23 mouse cellular contexts compared by ENCODE assay signal in the genomic region with DNA sequence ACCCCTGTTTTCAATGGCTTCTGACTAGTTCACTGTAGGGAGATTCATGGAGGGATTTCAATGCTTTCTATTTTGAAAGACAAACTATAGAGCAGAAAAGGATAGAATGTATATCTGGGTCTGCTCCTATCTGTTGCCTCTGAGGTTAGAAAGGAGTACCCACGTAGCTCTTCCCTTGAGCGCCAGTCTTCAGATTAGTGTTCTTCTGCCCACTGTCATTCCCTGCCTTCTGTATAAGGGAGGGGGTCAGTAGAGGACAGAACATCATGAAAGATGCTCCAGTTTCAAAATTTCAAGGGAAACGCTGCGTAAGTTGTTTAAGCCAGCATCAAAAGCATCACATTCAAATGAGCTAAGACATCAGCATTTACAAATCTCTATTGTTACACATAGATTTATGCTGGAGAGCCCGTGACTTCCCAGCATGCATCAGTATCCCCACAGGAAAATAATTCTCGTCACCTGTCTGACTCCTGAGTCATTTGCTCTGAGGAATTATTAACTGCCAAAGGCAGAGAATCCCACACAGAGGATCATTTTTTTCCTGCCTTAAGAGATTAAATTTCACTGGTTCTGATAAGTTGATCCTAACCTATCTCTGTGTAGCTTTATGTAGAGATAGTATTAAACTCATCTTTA.
DNase-seq lines count a peak whose midpoint lies in the region; ATAC-seq and TF ChIP-seq lines count a peak whose summit lies in the region.
"Had no signal": no experiment of that assay in that cellular context is flagged by ENCODE, and none has a peak within 500 bp of the region (broad histone marks: within the 10 kb centered on the region; RNA-seq: fewer than 3 reads in every experiment).

No protein-coding gene starts in this region.

- H3K9me3 ChIP-seq in forebrain, postnatal 0 days (ENCODE audit: low read length): no peaks in the 10 kb centered on the region
- no peaks in the 10 kb centered on the region for H3K9me3 ChIP-seq in forebrain, embryonic 11.5 days (ENCODE audit: control insufficient read depth, low read length)
- H3K9me3 ChIP-seq in neural tube, embryonic 11.5 days (ENCODE audit: control insufficient read depth, low read length): no peaks in the 10 kb centered on the region
- no peaks in the 10 kb centered on the region for H3K9me3 ChIP-seq in midbrain, embryonic 15.5 days
- H3K9me3 ChIP-seq in neural tube, embryonic 15.5 days (replicated peaks): no peaks in the 10 kb centered on the region
- no peaks in the 10 kb centered on the region for H3K9me3 ChIP-seq in kidney, embryonic 14.5 days (ENCODE audit: control insufficient read depth, low read length)
- H3K9me3 ChIP-seq: embryonic facial prominence, embryonic 10.5 days; heart, embryonic 13.5 days; kidney, embryonic 15.5 days; limb, embryonic 15.5 days; lung, embryonic 15.5 days; megakaryocyte, embryonic 14.5 days had no signal

- DNase-seq in forebrain, postnatal 0 days: no peak
- no peak for DNase-seq in forebrain, embryonic 11.5 days (ENCODE audit: low spot score)
- no peak for DNase-seq in neural tube, embryonic 11.5 days (ENCODE audit: low spot score)
- no peak for DNase-seq in neural tube, embryonic 10.5 days (ENCODE audit: extremely low spot score, low spot score)
- no peak for DNase-seq in kidney, adult 18-20 months
- DNase-seq: adrenal gland, postnatal 25 days; cerebellum, adult 9-10 months; gastrocnemius, postnatal 14 days; heart, adult 2 months; left cerebral cortex, postnatal 4 days; lung, postnatal 36 days; retina, postnatal 1 day had no signal

- H3K27ac ChIP-seq in forebrain, postnatal 0 days (ENCODE audit: low read depth, low read length): no peak overlapping the region
- no peak overlapping the region for H3K27ac ChIP-seq in forebrain, embryonic 11.5 days (ENCODE audit: low read depth, low read length)
- H3K27ac ChIP-seq in neural tube, embryonic 11.5 days (ENCODE audit: low read depth, low read length): 0 out of 2 replicates have a peak overlapping the region, but pooled peaks have one; percentile 29
- peak overlapping the region; percentile 73 for H3K27ac ChIP-seq in midbrain, embryonic 15.5 days
- peak overlapping the region; percentile 38; the same call in 1 of the 2 replicates for H3K27ac ChIP-seq in neural tube, embryonic 15.5 days (replicated peaks)
- H3K27ac ChIP-seq in kidney, embryonic 14.5 days (ENCODE audit: low read depth, low read length): no peak overlapping the region
- H3K27ac ChIP-seq: embryonic facial prominence, embryonic 10.5 days; heart, adult 2 months; heart, embryonic 13.5 days; kidney, embryonic 15.5 days; limb, embryonic 15.5 days; liver, embryonic 14.5 days; lung, embryonic 15.5 days had no signal

- TF ChIP-seq CTCF in forebrain, postnatal 0 days (IDR thresholded peaks at IDR 0.05; ENCODE audit: low read depth): no peak

- H3K4me2 ChIP-seq in forebrain, postnatal 0 days (ENCODE audit: low read depth): no peak overlapping the region
- no peak overlapping the region for H3K4me2 ChIP-seq in forebrain, embryonic 11.5 days (ENCODE audit: low read depth, low read length, severe bottlenecking)
- H3K4me2 ChIP-seq in neural tube, embryonic 11.5 days (ENCODE audit: low read depth): no peak overlapping the region
- peak overlapping the region; percentile 4; the same call in 1 of the 2 replicates for H3K4me2 ChIP-seq in midbrain, embryonic 15.5 days
- 0 out of 2 replicates have a peak overlapping the region, but pooled peaks have one; percentile 5 for H3K4me2 ChIP-seq in neural tube, embryonic 15.5 days
- no peak overlapping the region for H3K4me2 ChIP-seq in kidney, embryonic 14.5 days (replicated peaks; ENCODE audit: low read depth, low read length)
- H3K4me2 ChIP-seq: heart, embryonic 13.5 days; kidney, embryonic 15.5 days; limb, embryonic 15.5 days; lung, embryonic 15.5 days had no signal

- peak; percentile 56; the same call in 1 of the 2 replicates for ATAC-seq in forebrain, postnatal 0 days
- no peak for ATAC-seq in forebrain, embryonic 11.5 days (replicated peaks; ENCODE audit: low FRiP score)
- ATAC-seq in neural tube, embryonic 11.5 days (ENCODE audit: insufficient read depth, low FRiP score, low TSS enrichment): no peak
- peak; percentile 78 for ATAC-seq in midbrain, embryonic 15.5 days (replicated peaks)
- 0 out of 2 replicates have a peak, but pooled peaks have one; percentile 30 for ATAC-seq in neural tube, embryonic 15.5 days (ENCODE audit: low FRiP score)
- ATAC-seq in kidney, embryonic 14.5 days (ENCODE audit: low FRiP score, low TSS enrichment): no peak

- H3K36me3 ChIP-seq in forebrain, postnatal 0 days (ENCODE audit: insufficient read depth): no peaks in the 10 kb centered on the region
- no peaks in the 10 kb centered on the region for H3K36me3 ChIP-seq in forebrain, embryonic 11.5 days (ENCODE audit: control insufficient read depth, insufficient read depth, low read length)
- H3K36me3 ChIP-seq in neural tube, embryonic 11.5 days (ENCODE audit: control insufficient read depth, insufficient read depth, low read length): no peaks in the 10 kb centered on the region
- H3K36me3 ChIP-seq in midbrain, embryonic 15.5 days (replicated peaks): no peaks in the 10 kb centered on the region
- no peaks in the 10 kb centered on the region for H3K36me3 ChIP-seq in neural tube, embryonic 15.5 days
- no peaks in the 10 kb centered on the region for H3K36me3 ChIP-seq in kidney, embryonic 14.5 days (ENCODE audit: control insufficient read depth, insufficient read depth, low read length)
- H3K36me3 ChIP-seq: embryonic facial prominence, embryonic 10.5 days; heart, embryonic 13.5 days; kidney, embryonic 15.5 days; limb, embryonic 15.5 days; lung, embryonic 15.5 days had no signal

- no peaks in the 10 kb centered on the region for H3K4me1 ChIP-seq in forebrain, postnatal 0 days (ENCODE audit: insufficient read depth)
- H3K4me1 ChIP-seq in forebrain, embryonic 11.5 days (replicated peaks; ENCODE audit: control insufficient read depth, insufficient read depth, low read length): no peaks in the 10 kb centered on the region
- no peaks in the 10 kb centered on the region for H3K4me1 ChIP-seq in neural tube, embryonic 11.5 days (ENCODE audit: control insufficient read depth, insufficient read depth, low read length)
- peaks cover 25% of the 10 kb centered on the region for H3K4me1 ChIP-seq in midbrain, embryonic 15.5 days
- peaks cover 17% of the 10 kb centered on the region for H3K4me1 ChIP-seq in neural tube, embryonic 15.5 days
- H3K4me1 ChIP-seq in kidney, embryonic 14.5 days (ENCODE audit: control insufficient read depth, insufficient read depth, low read length): no peaks in the 10 kb centered on the region
- H3K4me1 ChIP-seq: embryonic facial prominence, embryonic 10.5 days; heart, embryonic 13.5 days; kidney, embryonic 15.5 days; lung, embryonic 15.5 days; megakaryocyte, embryonic 14.5 days had no signal

- H3K27me3 ChIP-seq in forebrain, postnatal 0 days (ENCODE audit: insufficient read depth, low read length): no peaks in the 10 kb centered on the region
- no peaks in the 10 kb centered on the region for H3K27me3 ChIP-seq in forebrain, embryonic 11.5 days (ENCODE audit: control insufficient read depth, insufficient read depth, low read length)
- no peaks in the 10 kb centered on the region for H3K27me3 ChIP-seq in neural tube, embryonic 11.5 days (ENCODE audit: control insufficient read depth, insufficient read depth, low read length)
- no peaks in the 10 kb centered on the region for H3K27me3 ChIP-seq in midbrain, embryonic 15.5 days (replicated peaks)
- no peaks in the 10 kb centered on the region for H3K27me3 ChIP-seq in neural tube, embryonic 15.5 days (replicated peaks)
- no peaks in the 10 kb centered on the region for H3K27me3 ChIP-seq in kidney, embryonic 14.5 days (ENCODE audit: control insufficient read depth, insufficient read depth, low read length)
- H3K27me3 ChIP-seq: heart, embryonic 13.5 days; kidney, embryonic 15.5 days; limb, embryonic 15.5 days; lung, embryonic 15.5 days; megakaryocyte, embryonic 14.5 days had no signal

- no peak overlapping the region for H3K4me3 ChIP-seq in forebrain, postnatal 0 days (ENCODE audit: low read depth, low read length)
- H3K4me3 ChIP-seq in forebrain, embryonic 11.5 days (ENCODE audit: low read depth, low read length): no peak overlapping the region
- no peak overlapping the region for H3K4me3 ChIP-seq in neural tube, embryonic 11.5 days (ENCODE audit: low read depth, low read length)
- no peak overlapping the region for H3K4me3 ChIP-seq in midbrain, embryonic 15.5 days
- no peak overlapping the region for H3K4me3 ChIP-seq in neural tube, embryonic 15.5 days (replicated peaks)
- no peak overlapping the region for H3K4me3 ChIP-seq in kidney, embryonic 14.5 days (ENCODE audit: low read length)
- H3K4me3 ChIP-seq: embryonic facial prominence, embryonic 10.5 days; heart, adult 2 months; heart, embryonic 13.5 days; kidney, embryonic 15.5 days; limb, embryonic 15.5 days; lung, embryonic 15.5 days; megakaryocyte, embryonic 14.5 days; myocyte had no signal

- H3K9ac ChIP-seq in forebrain, postnatal 0 days: no peak overlapping the region
- H3K9ac ChIP-seq in forebrain, embryonic 11.5 days (ENCODE audit: low read length): no peak overlapping the region
- H3K9ac ChIP-seq in neural tube, embryonic 11.5 days (ENCODE audit: low read length): no peak overlapping the region
- H3K9ac ChIP-seq in midbrain, embryonic 15.5 days: no peak overlapping the region
- H3K9ac ChIP-seq in neural tube, embryonic 15.5 days (replicated peaks): no peak overlapping the region
- no peak overlapping the region for H3K9ac ChIP-seq in kidney, embryonic 14.5 days (ENCODE audit: low read depth, low read length)
- H3K9ac ChIP-seq: heart, embryonic 13.5 days; kidney, embryonic 15.5 days; limb, embryonic 15.5 days; liver, embryonic 14.5 days; lung, embryonic 15.5 days had no signal

- WGBS in forebrain, postnatal 0 days: 64% methylated on average over 6 of the region's 6 CpGs
- 83% methylated on average over 6 of the region's 6 CpGs for WGBS in forebrain, embryonic 11.5 days
- WGBS in neural tube, embryonic 11.5 days: 69% methylated on average over 6 of the region's 6 CpGs
- WGBS in midbrain, embryonic 15.5 days: 31% methylated on average over 6 of the region's 6 CpGs
- WGBS in neural tube, embryonic 15.5 days: 41% methylated on average over 6 of the region's 6 CpGs
- WGBS in kidney, embryonic 14.5 days: 69% methylated on average over 6 of the region's 6 CpGs

Comparison
In these comparisons a context has a peak if more than half of its experiments do, and no peak if none do; other contexts are left out.
1. ATAC-seq: peak in forebrain, postnatal 0 days (single experiment), midbrain, embryonic 15.5 days (single experiment) and neural tube, embryonic 15.5 days (single experiment); none in forebrain, embryonic 11.5 days (single experiment), neural tube, embryonic 11.5 days (single experiment) and kidney, embryonic 14.5 days (single experiment).
2. H3K4me2 ChIP-seq: peak in midbrain, embryonic 15.5 days (single experiment) and neural tube, embryonic 15.5 days (single experiment); none in forebrain, postnatal 0 days (single experiment), forebrain, embryonic 11.5 days (single experiment), neural tube, embryonic 11.5 days (single experiment) and kidney, embryonic 14.5 days (single experiment).
3. H3K27ac ChIP-seq: peak in neural tube, embryonic 11.5 days (single experiment), midbrain, embryonic 15.5 days (single experiment) and neural tube, embryonic 15.5 days (single experiment); none in forebrain, postnatal 0 days (single experiment), forebrain, embryonic 11.5 days (single experiment) and kidney, embryonic 14.5 days (single experiment).